Mouse (Mus musculus): ENCODE data around the gene Zswim3. TPM values are rescaled to one million over a fixed set of nuclear protein-coding genes. Genes with fewer than 3 reads are reported as not detected.
A peak's percentile ranks its signal among the peaks of the same experiment; 100 is the strongest.
"Not testable (repeated sequence)": the region's sequence is repeated elsewhere in the genome, so short reads cannot be mapped to it uniquely, and the experiment has no call there.

Gene Zswim3
- polyA plus RNA-seq, 1 experiment from 2014 or later, result 7.3 TPM

DNA sequence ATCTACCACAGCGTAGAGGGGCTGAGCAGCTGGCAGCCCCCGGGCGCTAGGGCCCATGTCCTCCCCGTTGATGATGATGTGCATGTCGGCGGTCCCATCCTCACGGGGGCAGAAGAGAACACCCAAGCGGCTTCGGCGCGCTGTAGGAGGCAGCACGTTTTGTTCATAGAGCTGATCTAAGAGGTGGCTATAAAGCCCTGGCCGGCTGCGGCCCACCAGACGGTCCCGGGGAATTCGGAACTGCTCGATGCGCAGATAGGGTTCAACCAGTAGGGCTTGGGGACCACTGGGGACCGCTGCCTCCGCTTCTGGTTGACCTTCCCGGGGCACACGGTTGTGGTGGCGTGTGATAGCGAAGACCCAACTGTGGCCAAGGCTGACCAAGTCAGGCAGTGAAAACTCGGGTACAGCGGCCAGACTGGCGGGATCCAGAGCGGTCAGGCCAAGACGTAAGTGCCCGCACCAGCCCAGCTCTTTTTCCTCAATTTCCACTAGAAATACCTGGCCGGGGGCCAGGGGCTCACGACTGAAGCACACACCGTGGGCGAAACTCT lies 27.9 kb downstream of the Zswim3 start, which contains the start of gene Ctsa:
Ctsa (plus strand) TSS at position 126 of the 554 bp plus-strand sequence.
- Histone ChIP-seq H3K36me3 (ENCODE audit: control insufficient read depth, insufficient read depth, low read length) (peaks cover 3% of the 10 kb centered on the region; the same call in 1 of the 2 replicates), H3K9ac (ENCODE audit: low read depth, low read length) (peak within 1 kb of the TSS; percentile 87), H3K4me2 (peak within 1 kb of the TSS; percentile 100), H3K27me3 (replicated peaks; ENCODE audit: control insufficient read depth, insufficient read depth, low read length) (no peaks in the 10 kb centered on the region), H3K27ac (ENCODE audit: low read depth, low read length) (peak within 1 kb of the TSS; percentile 79), H3K4me1 (replicated peaks; ENCODE audit: control insufficient read depth, insufficient read depth, low read length) (peaks cover 10% of the 10 kb centered on the region), H3K4me3 (ENCODE audit: low read depth, low read length) (peak within 1 kb of the TSS; percentile 77), H3K9me3 (ENCODE audit: control insufficient read depth, low read length) (no peaks in the 10 kb centered on the region)
- ATAC-seq (replicated peaks; ENCODE audit: low FRiP score) (peak; percentile 84), DNase-seq (ENCODE audit: low spot score) (peak; percentile 79)
- WGBS, result 1% methylated on average over 35 of the region's 35 CpGs

DNA sequence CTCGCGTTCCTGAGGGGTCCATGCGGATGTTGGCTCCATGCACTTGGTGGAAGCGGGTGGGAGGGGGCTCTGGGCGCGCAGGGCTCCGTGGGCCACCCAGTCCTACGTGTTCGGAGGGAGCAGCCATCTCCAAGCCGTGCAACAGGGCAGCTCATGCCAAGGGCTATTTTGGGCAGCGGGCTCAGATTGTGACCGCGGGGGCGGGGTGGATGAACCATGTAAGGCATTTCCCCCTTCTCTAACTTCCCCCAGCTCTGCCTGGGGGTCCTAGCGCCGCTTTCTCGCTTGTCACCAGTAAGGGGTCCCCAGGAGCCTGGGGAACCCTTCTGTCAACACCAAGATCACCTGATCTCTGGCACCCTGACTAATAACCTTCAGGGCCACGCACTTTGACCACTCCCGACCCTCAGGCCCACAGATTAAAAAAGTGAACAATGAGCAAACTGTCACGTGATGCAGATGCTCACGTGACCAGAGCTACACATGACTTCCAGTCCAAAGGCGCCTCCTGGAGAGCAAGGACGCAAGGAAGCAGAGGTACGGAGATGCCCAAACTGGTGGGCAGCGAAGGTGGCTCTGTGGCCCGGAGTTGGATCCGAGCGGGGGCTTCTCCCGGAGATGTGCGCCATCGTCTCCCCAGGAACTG lies 28.5 kb downstream of the Zswim3 start, which contains the start of gene Neurl2:
Neurl2 (minus strand) TSS at position 143 of the 646 bp plus-strand sequence.
- H3K4me2 ChIP-seq, result peak within 1 kb of the TSS; percentile 100
- 1% methylated on average over 31 of the region's 31 CpGs for WGBS
- peak; percentile 90 for DNase-seq (ENCODE audit: low spot score)

DNA sequence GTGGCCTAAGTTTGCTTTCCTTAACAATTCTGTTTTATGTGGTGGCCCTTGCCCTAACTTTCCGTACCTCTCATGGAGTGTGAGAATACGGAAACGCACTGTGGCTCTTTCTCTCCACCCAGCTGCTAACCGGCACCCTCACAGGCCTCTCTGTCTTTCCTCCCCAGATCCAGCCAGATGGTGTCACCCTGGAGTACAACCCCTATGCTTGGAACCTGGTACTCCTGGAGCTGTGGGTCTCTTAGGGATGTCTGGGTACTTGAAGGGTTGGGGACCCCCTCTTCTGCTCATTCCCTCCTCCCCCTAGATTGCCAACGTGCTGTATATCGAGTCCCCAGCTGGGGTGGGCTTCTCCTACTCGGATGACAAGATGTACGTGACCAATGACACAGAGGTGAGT lies 29.6 kb downstream of the Zswim3 start:
- Histone ChIP-seq H3K27ac (ENCODE audit: low read depth, low read length) (0 out of 2 replicates have a peak overlapping the region, but pooled peaks have one; percentile 79), H3K9me3 (ENCODE audit: control insufficient read depth, low read length) (no peaks in the 10 kb centered on the region), H3K36me3 (ENCODE audit: control insufficient read depth, insufficient read depth, low read length) (peaks cover 11% of the 10 kb centered on the region; the same call in 1 of the 2 replicates), H3K27me3 (replicated peaks; ENCODE audit: control insufficient read depth, insufficient read depth, low read length) (no peaks in the 10 kb centered on the region), H3K4me1 (replicated peaks; ENCODE audit: control insufficient read depth, insufficient read depth, low read length) (peaks cover 10% of the 10 kb centered on the region), H3K4me2 (peak overlapping the region; percentile 100), H3K9ac (ENCODE audit: low read depth, low read length) (peak overlapping the region; percentile 87), H3K4me3 (ENCODE audit: low read depth, low read length) (peak overlapping the region; percentile 77)
- ATAC-seq (replicated peaks; ENCODE audit: low FRiP score) (no peak), DNase-seq (ENCODE audit: low spot score) (no peak)
- 40% methylated on average over 8 of the region's 8 CpGs for WGBS

More for the DNA sequence above, 28.5 kb downstream of the Zswim3 start, which contains the start of gene Neurl2:
- Histone ChIP-seq H3K36me3 (ENCODE audit: control insufficient read depth, insufficient read depth, low read length) (peaks cover 3% of the 10 kb centered on the region; the same call in 1 of the 2 replicates), H3K9ac (ENCODE audit: low read depth, low read length) (peak within 1 kb of the TSS; percentile 87), H3K27ac (ENCODE audit: low read depth, low read length) (peak within 1 kb of the TSS; percentile 79), H3K9me3 (ENCODE audit: control insufficient read depth, low read length) (no peaks in the 10 kb centered on the region), H3K4me1 (replicated peaks; ENCODE audit: control insufficient read depth, insufficient read depth, low read length) (peaks cover 10% of the 10 kb centered on the region), H3K4me3 (ENCODE audit: low read depth, low read length) (peak within 1 kb of the TSS; percentile 77), H3K27me3 (replicated peaks; ENCODE audit: control insufficient read depth, insufficient read depth, low read length) (no peaks in the 10 kb centered on the region)
- peak; percentile 56 for ATAC-seq (replicated peaks; ENCODE audit: low FRiP score)

DNA sequence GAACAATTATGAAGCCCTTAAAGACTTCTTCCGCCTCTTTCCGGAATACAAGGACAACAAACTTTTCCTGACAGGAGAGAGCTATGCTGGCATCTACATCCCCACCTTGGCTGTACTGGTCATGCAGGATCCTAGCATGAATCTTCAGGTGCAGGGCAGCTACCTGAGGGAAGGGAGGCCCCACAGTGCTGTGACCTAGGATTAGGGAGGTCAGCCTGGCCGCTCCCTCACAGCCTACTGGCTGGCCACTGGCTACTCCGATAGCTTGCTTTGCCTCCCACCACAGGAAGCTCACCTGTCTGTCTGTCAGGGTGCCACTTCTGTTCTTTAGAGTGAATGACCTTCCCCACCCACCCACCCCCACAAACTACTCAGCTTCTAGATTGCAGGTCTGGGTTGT lies 30.3 kb downstream of the Zswim3 start:
- DNase-seq (ENCODE audit: low spot score) (no peak), ATAC-seq (replicated peaks; ENCODE audit: low FRiP score) (no peak)
- Histone ChIP-seq H3K4me3 (ENCODE audit: low read depth, low read length) (peak overlapping the region; percentile 77; the same call in 1 of the 2 replicates), H3K4me1 (replicated peaks; ENCODE audit: control insufficient read depth, insufficient read depth, low read length) (peaks cover 10% of the 10 kb centered on the region), H3K4me2 (peak overlapping the region; percentile 100), H3K27me3 (replicated peaks; ENCODE audit: control insufficient read depth, insufficient read depth, low read length) (no peaks in the 10 kb centered on the region), H3K27ac (ENCODE audit: low read depth, low read length) (no peak overlapping the region), H3K9ac (ENCODE audit: low read depth, low read length) (no peak overlapping the region), H3K36me3 (ENCODE audit: control insufficient read depth, insufficient read depth, low read length) (peaks cover 15% of the 10 kb centered on the region; the same call in 1 of the 2 replicates), H3K9me3 (ENCODE audit: control insufficient read depth, low read length) (no peaks in the 10 kb centered on the region)
- 95% methylated on average over 4 of the region's 4 CpGs for WGBS

DNA sequence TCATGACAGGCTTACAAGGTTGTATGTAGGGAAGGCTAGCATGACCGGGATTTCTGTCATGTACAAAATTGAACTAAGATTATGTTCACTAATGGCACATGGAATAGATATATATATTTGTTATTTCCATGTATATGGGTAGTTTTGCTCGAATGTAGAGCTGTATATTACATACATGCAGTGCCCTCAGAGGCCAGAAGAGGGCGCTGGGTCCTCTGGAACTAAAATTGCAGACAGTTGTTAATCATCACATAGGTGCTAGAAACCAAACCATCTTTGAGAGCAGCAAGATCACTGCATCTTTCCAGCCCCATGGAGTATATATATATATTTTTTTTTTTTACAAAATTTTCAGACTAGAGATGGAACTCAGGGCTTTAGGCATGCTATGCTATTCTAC lies 40.9 kb downstream of the Zswim3 start:
- Histone ChIP-seq H3K27me3 (replicated peaks; ENCODE audit: control insufficient read depth, insufficient read depth, low read length) (no peaks in the 10 kb centered on the region), H3K4me3 (ENCODE audit: low read depth, low read length) (no peak overlapping the region), H3K4me1 (replicated peaks; ENCODE audit: control insufficient read depth, insufficient read depth, low read length) (no peaks in the 10 kb centered on the region), H3K4me2 (no peak overlapping the region), H3K36me3 (ENCODE audit: control insufficient read depth, insufficient read depth, low read length) (no peaks in the 10 kb centered on the region), H3K9me3 (ENCODE audit: control insufficient read depth, low read length) (no peaks in the 10 kb centered on the region), H3K27ac (ENCODE audit: low read depth, low read length) (no peak overlapping the region), H3K9ac (ENCODE audit: low read depth, low read length) (no peak overlapping the region)
- no peak for ATAC-seq (replicated peaks; ENCODE audit: low FRiP score)
- no peak for DNase-seq (ENCODE audit: low spot score)
- WGBS, result 47% methylated on average over 3 of the region's 3 CpGs

DNA sequence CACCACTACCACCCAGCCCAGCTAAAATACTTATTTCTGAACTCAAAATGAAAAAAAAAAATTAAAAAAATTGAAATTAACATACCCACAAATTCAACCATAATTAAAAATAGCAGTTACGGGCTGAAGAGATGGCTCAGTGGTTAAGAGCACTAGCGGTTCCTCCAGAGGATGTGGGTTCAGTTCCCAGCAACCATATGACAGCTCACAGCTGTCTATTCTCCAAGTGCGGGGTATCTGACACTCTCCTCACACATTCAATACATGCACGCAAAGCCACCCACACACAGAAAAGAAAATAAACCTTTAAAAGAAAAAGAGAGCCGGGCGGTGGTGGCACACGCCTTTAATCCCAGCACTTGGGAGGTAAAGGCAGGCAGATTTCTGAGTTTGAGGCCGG lies 45.2 kb downstream of the Zswim3 start:
- H3K4me1 ChIP-seq (replicated peaks; ENCODE audit: control insufficient read depth, insufficient read depth, low read length), result no peaks in the 10 kb centered on the region
- H3K4me2 ChIP-seq, result no peak overlapping the region
- H3K4me3 ChIP-seq (ENCODE audit: low read depth, low read length), result no peak overlapping the region
- no peaks in the 10 kb centered on the region for H3K36me3 ChIP-seq (ENCODE audit: control insufficient read depth, insufficient read depth, low read length)
- no peak overlapping the region for H3K9ac ChIP-seq (ENCODE audit: low read depth, low read length)
- no peak overlapping the region for H3K27ac ChIP-seq (ENCODE audit: low read depth, low read length)
- DNase-seq (ENCODE audit: low spot score) (no peak), ATAC-seq (replicated peaks; ENCODE audit: low FRiP score) (no peak)
- no peaks in the 10 kb centered on the region for H3K9me3 ChIP-seq (ENCODE audit: control insufficient read depth, low read length)
- 83% methylated on average over 8 of the region's 8 CpGs for WGBS
- peaks cover 20% of the 10 kb centered on the region for H3K27me3 ChIP-seq (replicated peaks; ENCODE audit: control insufficient read depth, insufficient read depth, low read length)

DNA sequence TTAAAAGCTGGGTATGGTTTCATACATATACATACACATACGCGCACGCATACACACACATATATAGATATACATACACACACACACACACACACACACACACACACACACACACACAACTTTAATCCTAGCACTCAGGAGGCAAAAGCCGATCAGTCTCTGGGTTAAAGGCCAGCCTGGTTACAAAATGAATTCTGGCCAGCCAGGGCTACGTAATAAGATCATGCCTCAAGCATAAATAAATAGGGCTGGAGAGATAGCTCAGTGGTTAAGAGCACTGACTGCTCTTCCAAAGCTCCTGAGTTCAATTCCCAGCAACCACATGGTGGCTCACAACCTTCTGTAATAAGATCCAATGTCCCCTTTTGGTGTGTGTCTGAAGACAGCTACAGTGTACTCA lies 50.7 kb downstream of the Zswim3 start:
- H3K36me3 ChIP-seq (ENCODE audit: control insufficient read depth, insufficient read depth, low read length); ATAC-seq (replicated peaks; ENCODE audit: low FRiP score); H3K4me2 ChIP-seq; H3K4me3 ChIP-seq (ENCODE audit: low read depth, low read length); H3K9me3 ChIP-seq (ENCODE audit: control insufficient read depth, low read length); H3K27ac ChIP-seq (ENCODE audit: low read depth, low read length); DNase-seq (ENCODE audit: low spot score); H3K9ac ChIP-seq (ENCODE audit: low read depth, low read length): not testable (repeated sequence)
- Histone ChIP-seq H3K4me1 (replicated peaks; ENCODE audit: control insufficient read depth, insufficient read depth, low read length) (peaks cover 15% of the 10 kb centered on the region), H3K27me3 (replicated peaks; ENCODE audit: control insufficient read depth, insufficient read depth, low read length) (peaks cover 53% of the 10 kb centered on the region)
- WGBS, result 80% methylated on average over 5 of the region's 5 CpGs

DNA sequence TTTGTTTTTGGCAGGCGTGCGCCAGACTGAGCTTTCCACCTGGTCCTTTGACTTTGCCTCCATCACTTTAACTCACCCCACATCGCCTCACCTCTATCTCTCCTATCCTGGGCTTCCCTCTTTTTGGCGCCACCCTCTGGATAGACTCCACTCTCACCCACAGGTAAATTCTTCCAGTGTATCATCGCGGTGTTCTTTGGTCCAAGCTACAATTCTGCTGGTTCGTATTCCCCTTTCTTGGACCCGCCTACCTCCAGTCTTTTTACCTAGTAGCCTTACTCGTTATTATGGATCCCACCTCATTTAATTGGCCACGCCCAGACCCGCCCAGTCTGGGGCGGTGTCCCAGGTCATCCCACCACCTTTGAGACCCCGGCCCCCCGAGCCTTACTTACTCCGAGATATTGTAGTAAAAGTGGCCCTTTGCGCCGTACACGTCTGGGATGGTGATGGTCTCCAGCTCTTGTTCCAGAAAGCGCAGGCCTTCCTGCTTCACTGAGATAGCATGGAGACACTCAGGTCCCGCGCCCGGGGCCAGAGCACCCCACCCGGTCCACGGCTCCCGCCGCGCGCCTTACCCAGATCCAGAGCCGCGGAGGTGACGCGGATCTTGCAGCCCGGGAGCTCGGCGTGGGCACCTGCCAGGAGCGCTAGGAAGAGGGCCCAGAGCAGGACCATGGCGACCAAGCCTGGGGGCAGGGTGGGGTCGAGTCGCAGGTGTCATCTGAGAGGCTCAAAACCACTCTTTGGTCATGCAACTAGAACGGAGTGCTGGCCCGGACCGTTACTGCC lies 51.6 kb downstream of the Zswim3 start:
- Histone ChIP-seq H3K9ac (ENCODE audit: low read depth, low read length) (no peak overlapping the region), H3K27ac (ENCODE audit: low read depth, low read length) (no peak overlapping the region), H3K36me3 (ENCODE audit: control insufficient read depth, insufficient read depth, low read length) (no peaks in the 10 kb centered on the region), H3K4me1 (replicated peaks; ENCODE audit: control insufficient read depth, insufficient read depth, low read length) (peaks cover 15% of the 10 kb centered on the region), H3K4me3 (ENCODE audit: low read depth, low read length) (peak overlapping the region; percentile 52), H3K27me3 (replicated peaks; ENCODE audit: control insufficient read depth, insufficient read depth, low read length) (peaks cover 53% of the 10 kb centered on the region), H3K4me2 (peak overlapping the region; percentile 80), H3K9me3 (ENCODE audit: control insufficient read depth, low read length) (no peaks in the 10 kb centered on the region)
- 1% methylated on average over 42 of the region's 42 CpGs for WGBS
- no peak; the same call in 1 of the 2 replicates for ATAC-seq (replicated peaks; ENCODE audit: low FRiP score)
- DNase-seq (ENCODE audit: low spot score), result no peak

All from liver, embryonic 11.5 days (tissue).